Mouse (Mus musculus) stomach, postnatal 0 days (tissue): ENCODE measurements around the gene Furin.

Experiments
- CTCF ChIP-seq: IDR thresholded peaks from 2 replicates; pipeline ENCODE4 v1.5.1; 2016; ENCODE audit warnings: antibody characterized with exemption, low read depth, mild to moderate bottlenecking, moderate library complexity
- EP300 ChIP-seq: optimal IDR thresholded peaks from 2 replicates; pipeline ENCODE3; 2016; ENCODE audit warnings: antibody characterized with exemption

GRCm38 (mm10) chr7:80439032-80439760 is 34.0 kb upstream of the Furin start:
- TF ChIP-seq CTCF (no peak), EP300 (no peak)
